Mouse (Mus musculus) natural killer cell, adult 2 months (primary cell): ENCODE data around the gene Luc7l.

Source experiments
- DNase-seq, 2 experiments: peaks; one replicate each; pipeline ENCODE4 v3.0.0; 2022; ENCODE audit warnings: low spot score in 2 of 2

The Luc7l gene

DNA sequence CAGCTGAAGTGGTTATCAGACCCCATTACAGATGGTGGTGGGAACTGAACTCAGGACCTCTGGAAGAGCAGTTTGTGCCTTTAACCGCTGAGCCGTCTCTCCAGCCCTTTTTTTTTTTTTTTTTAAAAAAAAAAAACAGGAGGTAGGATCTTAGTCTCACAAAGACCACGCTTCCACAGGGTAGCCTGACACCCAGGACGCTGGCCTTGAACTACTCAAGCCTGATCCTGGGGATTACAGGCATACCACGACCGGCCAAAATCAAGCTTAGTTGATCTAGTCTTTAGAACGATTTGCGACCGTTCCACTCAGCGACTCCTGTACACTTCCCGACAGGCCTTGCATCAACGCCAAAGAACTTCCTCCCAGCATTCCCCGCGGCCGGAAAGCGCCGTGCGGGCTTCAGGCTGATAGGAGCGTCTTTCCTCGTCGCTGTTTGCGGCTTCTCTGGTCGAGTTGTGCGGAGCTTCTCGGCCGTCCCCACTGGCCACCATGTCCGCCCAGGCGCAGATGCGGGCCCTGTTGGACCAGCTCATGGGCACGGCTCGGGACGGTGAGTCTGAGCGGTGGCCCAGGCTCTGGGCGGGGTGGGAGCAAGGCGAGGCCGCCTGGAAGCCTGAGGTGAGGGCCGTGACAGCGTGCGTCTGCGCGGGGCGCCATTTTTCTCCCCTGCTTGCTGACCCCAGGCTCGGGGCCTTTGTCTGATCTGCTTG is at the start of gene Luc7l:
Gene Luc7l, plus strand, starts transcription at position 358 of the 713 bp plus-strand sequence.
- DNase-seq = peak; percentile 85 to 87

GRCm38 (mm10) chr17:26203321-26203811 is 49.3 kb upstream of the Luc7l start:
- no peak for DNase-seq

- DNase-seq = no peak
Observed at GRCm38 (mm10) chr17:26204766-26205165, 47.9 kb upstream of the Luc7l start.

- no peak for DNase-seq
Observed at GRCm38 (mm10) chr17:26206392-26206791, 46.3 kb upstream of the Luc7l start.

DNA sequence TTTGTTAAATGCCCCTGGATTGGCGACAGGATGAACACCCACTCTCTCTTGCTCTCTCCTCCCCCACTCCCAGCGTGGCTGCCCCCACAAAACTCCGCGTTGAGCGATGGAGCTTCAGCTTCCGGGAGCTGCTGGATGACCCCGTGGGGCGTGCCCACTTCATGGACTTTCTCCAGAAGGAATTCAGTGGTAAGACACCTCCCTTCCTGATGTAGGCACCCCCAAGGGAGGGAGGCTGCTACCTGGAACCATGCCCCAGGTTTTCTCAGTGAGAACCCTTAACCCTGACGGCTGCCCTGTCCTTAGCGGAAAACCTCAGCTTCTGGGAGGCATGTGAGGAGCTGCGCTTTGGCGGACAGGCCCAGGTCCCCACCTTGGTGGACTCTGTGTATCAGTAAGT is 45.0 kb upstream of the Luc7l start, which contains the start of gene Arhgdig:
Gene Arhgdig, minus strand, starts transcription at position 101 of the 400 bp plus-strand sequence.
- DNase-seq = no peak

GRCm38 (mm10) chr17:26212241-26212640 is 40.5 kb upstream of the Luc7l start:
- DNase-seq = no peak

GRCm38 (mm10) chr17:26212681-26213080 is 40.0 kb upstream of the Luc7l start:
- no peak for DNase-seq

GRCm38 (mm10) chr17:26221508-26221907 is 31.2 kb upstream of the Luc7l start:
- DNase-seq = no peak

DNA sequence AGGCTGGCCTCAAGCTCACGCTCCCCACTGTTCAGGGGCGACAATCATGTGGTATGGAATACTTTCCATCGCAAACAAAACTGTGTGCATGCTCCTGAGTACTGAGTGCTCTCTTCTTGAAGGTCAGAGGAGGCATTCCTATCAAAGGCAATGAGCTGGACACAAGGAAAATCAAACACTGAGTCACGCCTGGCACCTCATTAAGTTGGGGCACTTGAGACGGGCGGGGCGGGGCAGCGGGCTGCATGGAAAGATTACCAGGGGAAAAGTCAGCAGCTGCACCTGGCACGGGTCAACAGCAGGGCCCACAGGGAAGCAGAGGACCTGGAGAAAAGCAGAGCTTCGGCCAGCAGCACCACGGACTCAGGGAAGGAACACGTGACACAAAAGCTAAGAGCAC is 27.5 kb upstream of the Luc7l start:
- DNase-seq = no peak

GRCm38 (mm10) chr17:26229776-26230175 is 22.9 kb upstream of the Luc7l start:
- peak; percentile 37 to 42 for DNase-seq

GRCm38 (mm10) chr17:26231156-26231555 is 21.5 kb upstream of the Luc7l start:
- DNase-seq = no peak

DNA sequence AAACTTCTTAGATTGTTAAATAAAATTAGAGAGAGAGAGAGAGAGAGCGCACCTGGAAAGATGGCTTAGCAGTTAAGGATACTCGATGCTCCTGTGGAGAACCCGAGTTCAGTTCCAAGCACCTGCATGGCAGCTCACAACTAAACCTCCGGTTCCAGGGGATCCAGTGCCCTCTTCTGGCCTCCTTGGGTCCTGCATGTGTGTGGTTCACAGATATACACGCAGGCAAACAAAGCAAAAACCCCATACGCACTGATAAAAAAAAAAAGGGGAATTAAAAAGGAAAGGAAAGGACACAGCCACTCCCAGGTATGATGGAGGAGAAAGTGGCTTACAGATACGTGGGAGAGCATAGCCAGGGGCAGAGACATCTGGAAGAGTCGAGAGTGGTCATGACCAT is 19.8 kb upstream of the Luc7l start:
- no peak for DNase-seq

DNA sequence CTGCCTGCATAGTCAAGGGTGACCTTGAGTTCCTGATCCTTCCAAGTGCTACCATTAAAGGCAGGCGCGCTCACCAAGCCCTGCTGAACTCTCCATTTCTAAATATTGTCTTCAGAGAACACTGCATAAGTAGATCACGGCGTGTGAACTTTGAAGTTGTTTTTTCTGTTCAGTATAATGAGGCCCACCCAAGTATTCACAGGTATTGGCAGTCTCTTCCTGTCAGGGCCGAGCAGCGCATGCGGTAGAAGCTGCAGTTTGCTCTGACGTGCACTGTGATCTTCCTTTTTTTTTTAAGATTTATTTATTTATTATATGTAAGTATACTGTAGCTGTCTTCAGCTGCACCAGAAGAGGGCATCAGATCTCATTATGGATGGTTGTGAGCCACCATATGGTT is 18.3 kb upstream of the Luc7l start:
- peak; percentile 9 to 19 for DNase-seq

GRCm38 (mm10) chr17:26235077-26235815 is 17.4 kb upstream of the Luc7l start:
- no peak for DNase-seq

GRCm38 (mm10) chr17:26237667-26238066 is 15.0 kb upstream of the Luc7l start:
- DNase-seq = no peak

GRCm38 (mm10) chr17:26239551-26239950 is 13.1 kb upstream of the Luc7l start:
- no peak for DNase-seq

DNA sequence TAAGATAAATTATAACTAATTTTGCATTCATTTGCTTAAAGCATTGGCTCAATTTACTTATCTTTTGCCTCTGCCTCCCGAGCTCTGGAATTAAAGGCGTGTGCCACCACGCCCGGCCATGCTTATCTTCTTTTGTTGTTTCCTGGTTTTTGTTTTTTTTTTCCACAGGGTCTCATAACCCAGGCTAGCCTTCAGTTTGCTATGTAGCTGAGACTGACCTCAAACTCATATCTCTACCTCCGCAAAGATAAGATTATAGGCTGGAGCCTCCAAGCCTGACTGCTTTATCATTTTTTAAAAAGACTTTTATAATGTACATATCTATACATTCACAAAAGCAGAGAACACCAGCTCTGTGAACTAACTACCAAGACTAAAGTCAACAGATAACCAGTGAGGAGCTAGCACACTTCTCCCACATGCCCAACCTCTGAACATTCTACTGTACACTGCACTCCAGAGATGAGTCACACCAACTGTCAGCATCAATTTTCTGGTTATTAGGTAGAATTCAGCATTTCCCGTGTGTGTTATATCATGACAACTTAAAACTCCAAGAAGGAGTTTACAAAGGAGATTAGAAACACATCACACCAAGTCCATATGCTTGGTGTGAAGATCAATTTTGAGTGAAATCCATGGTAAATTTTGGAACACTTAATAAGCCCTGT is 12.4 kb upstream of the Luc7l start:
- no peak for DNase-seq

DNA sequence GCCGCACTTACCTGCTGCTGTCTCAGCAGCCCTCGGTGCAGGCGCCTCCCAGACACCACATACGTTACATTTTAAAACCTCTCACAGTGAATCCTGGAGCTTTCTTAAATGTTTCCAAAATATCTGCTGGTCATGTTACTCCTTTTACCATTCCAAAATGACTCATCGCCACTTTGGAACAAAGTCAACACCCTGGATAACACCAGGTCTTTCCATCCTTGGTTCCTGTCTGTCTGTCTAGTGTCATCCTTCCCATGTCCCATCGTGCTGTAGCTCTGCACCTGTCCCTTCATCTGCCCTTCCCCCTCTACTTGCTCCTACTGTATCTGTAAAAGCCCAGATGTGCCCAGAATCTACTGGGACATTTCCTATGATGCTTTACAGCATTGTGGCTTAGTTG is 11.7 kb upstream of the Luc7l start:
- no peak for DNase-seq

DNA sequence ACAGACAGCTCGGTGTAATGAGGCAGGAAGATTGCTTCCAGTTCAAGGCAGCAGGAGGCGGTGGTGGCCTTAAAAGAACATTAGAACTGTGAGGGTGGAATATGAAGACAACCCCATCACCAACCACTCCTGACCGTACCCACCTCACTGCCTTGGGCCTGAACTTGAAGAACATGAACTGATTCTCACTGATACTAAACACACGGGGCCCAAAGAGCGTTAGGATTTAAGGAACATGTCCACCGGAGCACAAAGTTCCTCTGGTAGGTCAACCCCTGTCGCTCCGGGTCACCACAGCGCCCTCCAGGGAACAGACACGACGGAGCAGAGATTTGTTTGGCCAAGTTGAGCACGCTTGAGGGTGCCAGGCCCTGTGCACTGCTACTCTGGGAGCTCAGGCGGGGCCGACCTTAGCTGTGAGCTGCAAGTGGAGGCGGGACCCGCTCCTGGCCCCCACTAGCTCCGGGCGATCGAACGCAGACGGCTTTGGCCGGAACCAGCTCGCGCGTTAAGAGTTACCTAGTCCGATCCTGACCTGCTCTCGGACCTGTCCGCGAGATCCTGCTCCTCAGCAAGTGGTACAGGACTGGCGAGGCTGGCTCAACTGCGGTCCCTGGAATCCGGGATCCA is 9.1 kb upstream of the Luc7l start:
- peak in 1 of 2 experiments; percentile 72 for DNase-seq

DNA sequence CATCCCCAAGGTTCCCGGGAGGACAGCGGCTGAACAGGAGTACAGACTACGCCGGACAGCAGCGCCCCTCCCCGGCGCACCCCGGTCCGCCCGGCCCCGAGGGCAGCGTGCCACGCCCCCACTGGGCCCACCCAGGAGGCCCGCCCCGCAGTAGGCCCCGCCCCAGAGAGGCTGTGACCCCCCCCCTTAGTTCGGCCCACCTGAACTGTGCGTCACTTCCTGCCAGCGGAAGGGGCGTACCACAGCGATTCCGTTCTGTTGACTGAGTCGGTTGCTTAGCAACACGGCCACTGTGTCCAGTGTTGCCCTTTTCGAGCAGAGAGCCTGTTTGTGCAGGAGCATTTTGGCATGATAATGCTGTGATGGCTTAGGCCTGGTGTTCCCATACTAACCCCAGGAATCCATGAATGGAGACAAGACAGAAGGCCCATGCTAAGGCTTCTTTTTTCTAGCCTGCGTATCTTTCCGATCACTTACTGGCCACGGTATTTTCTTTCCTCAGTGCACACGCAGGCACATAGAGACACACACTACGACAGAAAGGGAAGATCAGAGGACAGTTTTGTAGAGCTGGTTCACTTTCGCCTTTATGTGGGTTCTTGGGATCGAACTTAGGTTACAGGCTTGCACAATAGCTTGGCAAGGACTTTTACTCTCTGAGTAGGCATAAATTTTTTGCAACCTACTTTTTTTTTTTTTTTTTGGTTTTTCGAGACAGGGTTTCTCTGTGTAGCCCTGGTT is 8.4 kb upstream of the Luc7l start, which contains the start of gene Fam234a:
Gene Fam234a, minus strand, starts transcription at position 142 of the 741 bp plus-strand sequence.
- peak; percentile 90 to 91 for DNase-seq

DNA sequence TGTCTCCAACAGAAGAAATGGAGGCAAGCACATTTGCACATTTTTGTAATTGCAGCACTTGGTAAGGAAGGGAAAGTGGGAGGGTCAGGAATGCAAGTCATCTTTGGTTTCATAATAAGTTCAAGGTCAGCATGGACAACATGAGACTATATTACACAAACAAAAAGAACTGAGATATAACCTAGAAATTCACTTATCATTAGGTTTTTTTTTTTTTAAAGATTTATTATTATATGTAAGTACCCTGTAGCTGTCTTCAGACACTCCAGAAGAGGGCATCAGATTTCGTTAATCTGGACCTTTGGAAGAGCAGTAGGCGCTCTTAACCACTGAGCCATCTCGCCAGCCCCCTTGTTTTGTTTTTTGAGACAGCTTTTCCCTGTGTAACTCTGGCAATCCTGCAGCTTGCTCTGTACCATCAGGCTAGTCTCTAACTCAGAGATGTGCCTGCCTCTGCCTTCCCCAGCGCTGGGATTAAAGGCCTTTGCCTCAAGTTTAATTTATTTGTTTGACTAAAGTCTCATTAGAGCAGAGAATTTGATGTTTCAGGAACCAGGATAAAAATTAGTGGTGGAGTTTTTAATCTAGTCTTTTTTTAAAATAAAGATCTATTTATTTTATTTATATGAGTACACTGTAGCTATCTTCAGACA is 684 bp upstream of the Luc7l start:
- no peak for DNase-seq
